Mouse (Mus musculus) urinary bladder, adult 2 months (tissue): ENCODE data around the gene Tnfsf8. TPM values are rescaled to one million over a fixed set of nuclear protein-coding genes. Genes with fewer than 3 reads are reported as not detected.

ENCODE experiments used
- DNase-seq: peaks from one replicate; pipeline ENCODE4 v3.0.0; 2022; ENCODE audit warnings: low spot score
- polyA plus RNA-seq: library from polyadenylated mRNA; depleted of rRNA; stranded (reverse); fragments of >200 nt; gene quantifications from 2 replicates; pipeline ENCODE4 v1.2.3, GENCODE M21; 2012; rRNA removed

Gene Tnfsf8
- 0.28 and 0.52 TPM in 2 replicates for polyA plus RNA-seq

GRCm38 (mm10) chr4:63860688-63861540 lies at the start of gene Tnfsf8:
Gene Tnfsf8, minus strand, starts transcription at chr4:63861347.
- DNase-seq = no peak

- DNase-seq = no peak
Measured at GRCm38 (mm10) chr4:63908511-63908910, 47.4 kb upstream of the Tnfsf8 start.

- DNase-seq = no peak
Measured at GRCm38 (mm10) chr4:63907473-63907872, 46.3 kb upstream of the Tnfsf8 start.

- no peak for DNase-seq
Measured at GRCm38 (mm10) chr4:63906050-63906449, 44.9 kb upstream of the Tnfsf8 start.

- no peak for DNase-seq
Measured at GRCm38 (mm10) chr4:63899081-63899523, 38.0 kb upstream of the Tnfsf8 start.

GRCm38 (mm10) chr4:63897152-63897551 lies 36.0 kb upstream of the Tnfsf8 start:
- no peak for DNase-seq

GRCm38 (mm10) chr4:63886156-63886555 lies 25.0 kb upstream of the Tnfsf8 start:
- DNase-seq = no peak

GRCm38 (mm10) chr4:63876720-63877119 lies 15.6 kb upstream of the Tnfsf8 start:
- DNase-seq = no peak

- no peak for DNase-seq
Measured at GRCm38 (mm10) chr4:63875480-63875879, 14.3 kb upstream of the Tnfsf8 start.

GRCm38 (mm10) chr4:63870678-63871077 lies 9.5 kb upstream of the Tnfsf8 start:
- DNase-seq = no peak

GRCm38 (mm10) chr4:63868770-63869169 lies 7.6 kb upstream of the Tnfsf8 start:
- no peak for DNase-seq

- no peak for DNase-seq
Measured at GRCm38 (mm10) chr4:63862953-63863352, 1.8 kb upstream of the Tnfsf8 start.

- DNase-seq = no peak
Measured at GRCm38 (mm10) chr4:63862092-63862697, 1.0 kb upstream of the Tnfsf8 start.

- no peak for DNase-seq
Measured at GRCm38 (mm10) chr4:63860236-63860635, 911 bp downstream of the Tnfsf8 start.

GRCm38 (mm10) chr4:63859785-63860203 lies 1.4 kb downstream of the Tnfsf8 start:
- DNase-seq = no peak

GRCm38 (mm10) chr4:63858646-63859224 lies 2.4 kb downstream of the Tnfsf8 start:
- DNase-seq = no peak

- no peak for DNase-seq
Measured at GRCm38 (mm10) chr4:63856764-63857163, 4.4 kb downstream of the Tnfsf8 start.

- no peak for DNase-seq
Measured at GRCm38 (mm10) chr4:63853782-63854386, 7.3 kb downstream of the Tnfsf8 start.

GRCm38 (mm10) chr4:63850082-63850481 lies 11.1 kb downstream of the Tnfsf8 start:
- DNase-seq = no peak

GRCm38 (mm10) chr4:63846881-63847597 lies 14.1 kb downstream of the Tnfsf8 start:
- DNase-seq = no peak

GRCm38 (mm10) chr4:63845760-63846159 lies 15.4 kb downstream of the Tnfsf8 start:
- no peak for DNase-seq

- DNase-seq = no peak
Measured at GRCm38 (mm10) chr4:63843924-63844323, 17.2 kb downstream of the Tnfsf8 start.
